Mouse (Mus musculus): ENCODE measurements around the gene Gm28048.

GRCm38 (mm10) chr11:23020841-23021240, 39.0 kb upstream of the Gm28048 start:
- TF ChIP-seq CTCF (IDR thresholded peaks at IDR 0.05; ENCODE audit: low read depth) (no peak), EP300 (IDR thresholded peaks at IDR 0.05; ENCODE audit: low read depth) (no peak)

Data from liver, embryonic 14.5 days (tissue).